Mouse (Mus musculus) left cerebral cortex, postnatal 10 days (tissue): Measurements from ENCODE around the gene Mthfr. TPM values are rescaled to one million over a fixed set of nuclear protein-coding genes. Genes with fewer than 3 reads are reported as not detected.

Experiments used
- DNase-seq, 2 experiments: peaks; one replicate each; pipeline ENCODE4 v3.0.0; 2021 to 2022; ENCODE audit warnings: low spot score in 2 of 2, mixed read lengths in 1 of 2; ENCODE audit errors: extremely low spot score in 1 of 2
- intact Hi-C: fragments of 180-260 bp; cut with DNase I; formaldehyde crosslinking; loops from one replicate; pipeline ENCODE4 v1.15.1; 2025
- total RNA-seq, 2 experiments: library from RNA; stranded (reverse); gene quantifications; 2 replicates each; pipeline ENCODE4 v1.2.3; 2021

Gene Mthfr
- 10 to 100 TPM; 21.7 to 22.6 TPM for total RNA-seq

- peak; percentile 99 to 100 for DNase-seq
- intact Hi-C loops = no loop called here
Measured at GRCm38 (mm10) chr4:148038600-148039253, at the start of gene Mthfr, which contains the start of gene Clcn6. Mthfr (plus strand) TSS chr4:148039077. Clcn6 (minus strand) TSS chr4:148038821.

GRCm38 (mm10) chr4:147993571-147994095 lies 45.2 kb upstream of the Mthfr start:
- no peak for DNase-seq
- intact Hi-C loops = no loop called here

GRCm38 (mm10) chr4:147995311-147995710 lies 43.6 kb upstream of the Mthfr start:
- DNase-seq = no peak
- intact Hi-C loops = no loop called here

GRCm38 (mm10) chr4:148000202-148000772 lies 38.6 kb upstream of the Mthfr start, which contains the start of gene Nppa:
Nppa (plus strand) TSS chr4:148000722.
- intact Hi-C loops = no loop called here
- peak in 1 of 2 experiments; percentile 58 for DNase-seq

- intact Hi-C loops = no loop called here
- DNase-seq = no peak
Measured at GRCm38 (mm10) chr4:148001013-148001789, 37.7 kb upstream of the Mthfr start.

GRCm38 (mm10) chr4:148001866-148002265 lies 37.0 kb upstream of the Mthfr start:
- intact Hi-C loops = no loop called here
- no peak for DNase-seq

GRCm38 (mm10) chr4:148004361-148004760 lies 34.5 kb upstream of the Mthfr start:
- intact Hi-C loops = no loop called here

GRCm38 (mm10) chr4:148008412-148008811 lies 30.5 kb upstream of the Mthfr start:
- DNase-seq = peak; percentile 35 to 75
- intact Hi-C loops = loop anchor here (5.0 kb wide), 1 partner anchor 46 kb away; no protein-coding TSS in a partner anchor

More at GRCm38 (mm10) chr4:148004361-148004760, 34.5 kb upstream of the Mthfr start:
- no peak for DNase-seq

GRCm38 (mm10) chr4:148009641-148010040 lies 29.2 kb upstream of the Mthfr start:
- DNase-seq = no peak
- intact Hi-C loops = loop anchor here (5.0 kb wide), 1 partner anchor 47 kb away; no protein-coding TSS in a partner anchor

GRCm38 (mm10) chr4:148011332-148011731 lies 27.5 kb upstream of the Mthfr start:
- intact Hi-C loops = no loop called here
- no peak for DNase-seq

- no peak for DNase-seq
- intact Hi-C loops = no loop called here
Measured at GRCm38 (mm10) chr4:148012216-148012615, 26.7 kb upstream of the Mthfr start.

- DNase-seq = no peak
- intact Hi-C loops = no loop called here
Measured at GRCm38 (mm10) chr4:148015418-148015817, 23.5 kb upstream of the Mthfr start.

GRCm38 (mm10) chr4:148016981-148017380 lies 21.9 kb upstream of the Mthfr start:
- intact Hi-C loops = no loop called here

GRCm38 (mm10) chr4:148018410-148018809 lies 20.5 kb upstream of the Mthfr start:
- peak in 1 of 2 experiments; percentile 55 for DNase-seq
- intact Hi-C loops = no loop called here

More at GRCm38 (mm10) chr4:148016981-148017380, 21.9 kb upstream of the Mthfr start:
- no peak for DNase-seq

- intact Hi-C loops = no loop called here
- DNase-seq = no peak
Measured at GRCm38 (mm10) chr4:148024003-148024402, 14.9 kb upstream of the Mthfr start.

GRCm38 (mm10) chr4:148029297-148029696 lies 9.6 kb upstream of the Mthfr start:
- DNase-seq = no peak
- intact Hi-C loops = no loop called here

GRCm38 (mm10) chr4:148030506-148030905 lies 8.4 kb upstream of the Mthfr start:
- DNase-seq = no peak
- intact Hi-C loops = no loop called here

GRCm38 (mm10) chr4:148033858-148034410 lies 4.9 kb upstream of the Mthfr start:
- DNase-seq = no peak
- intact Hi-C loops = no loop called here

- intact Hi-C loops = no loop called here
- DNase-seq = no peak
Measured at GRCm38 (mm10) chr4:148035440-148035839, 3.4 kb upstream of the Mthfr start.
